Mouse (Mus musculus): ENCODE results near the gene Cbfa2t3.

GRCm38 (mm10) chr8:122620446-122620845 lies 78.5 kb downstream of the Cbfa2t3 start:
- TF ChIP-seq ELF1 (IDR thresholded peaks at IDR 0.05; ENCODE audit: low read depth, low read length): no peak
- no peak for TF ChIP-seq MAFK (IDR thresholded peaks at IDR 0.05; ENCODE audit: borderline replicate concordance, low read depth, low read length)
- TF ChIP-seq CTCF (IDR thresholded peaks at IDR 0.05 in 2 of 3, conservative IDR thresholded peaks at IDR 0.05 in 1 of 3; ENCODE audit: control insufficient read depth in 1 of 3, insufficient read depth in 1 of 3, low read depth in 2 of 3, low read length in 3 of 3, poor library complexity in 1 of 3, severe bottlenecking in 1 of 3): no peak
- no peak for TF ChIP-seq MAX (IDR thresholded peaks at IDR 0.05; ENCODE audit: low read length)
- TF ChIP-seq TBP (IDR thresholded peaks at IDR 0.05; ENCODE audit: low read depth, low read length): no peak
- TF ChIP-seq POLR2A (IDR thresholded peaks at IDR 0.05; ENCODE audit: control insufficient read depth in 1 of 2, insufficient read depth in 1 of 2, low read depth in 1 of 2, low read length in 2 of 2, poor library complexity in 1 of 2): no peak
- no peak for TF ChIP-seq USF1 (IDR thresholded peaks at IDR 0.05; ENCODE audit: low read depth, low read length)
- TF ChIP-seq ZMIZ1 (IDR thresholded peaks at IDR 0.05; ENCODE audit: low read depth, low read length): no peak

Data from MEL (cell line).